Mouse (Mus musculus) myocyte (in vitro differentiated cells): Measurements from ENCODE around the gene Col13a1.

Experiments
- CEBPB ChIP-seq: IDR thresholded peaks from 2 replicates; pipeline ENCODE4 v1.6.1; 2011; ENCODE audit warnings: mild to moderate bottlenecking, moderate library complexity; ENCODE audit not compliant: poor library complexity, insufficient read depth, severe bottlenecking
- E2F4 ChIP-seq: IDR thresholded peaks from one replicate; pipeline ENCODE4 v1.6.1; 2011; ENCODE audit warnings: mild to moderate bottlenecking, control low read depth, moderate library complexity; ENCODE audit not compliant: insufficient read depth
- MAX ChIP-seq: IDR thresholded peaks from one replicate; pipeline ENCODE4 v1.6.1; 2011; ENCODE audit warnings: low read depth, mild to moderate bottlenecking, control low read depth
- MYOD1 ChIP-seq, 3 experiments: IDR thresholded peaks; one replicate each; pipeline ENCODE4 v1.6.1; 2011; ENCODE audit warnings: control low read depth in 2 of 3, low read depth in 2 of 3, mild to moderate bottlenecking in 2 of 3, moderate library complexity in 1 of 3; ENCODE audit not compliant: insufficient read length in 2 of 3, control insufficient read depth in 1 of 3
- POLR2A ChIP-seq: IDR thresholded peaks from one replicate; pipeline ENCODE4 v1.6.1; 2011; ENCODE audit warnings: low read depth, mild to moderate bottlenecking, control low read depth, moderate library complexity; ENCODE audit not compliant: insufficient read length
- POLR2AphosphoS2 ChIP-seq: IDR thresholded peaks from one replicate; pipeline ENCODE4 v1.6.1; 2011; ENCODE audit warnings: low read depth, control low read depth; ENCODE audit not compliant: insufficient read length
- SRF ChIP-seq: IDR thresholded peaks from one replicate; pipeline ENCODE4 v1.6.1; 2011; ENCODE audit warnings: low read depth; ENCODE audit not compliant: control insufficient read depth, insufficient read length
- TCF12 ChIP-seq: IDR thresholded peaks from one replicate; pipeline ENCODE4 v1.6.1; 2011; ENCODE audit warnings: mild to moderate bottlenecking, control low read depth; ENCODE audit not compliant: poor library complexity, insufficient read depth, severe bottlenecking
- TCF3 ChIP-seq: IDR thresholded peaks from one replicate; pipeline ENCODE4 v1.6.1; 2011; ENCODE audit warnings: low read depth, control low read depth; ENCODE audit not compliant: insufficient read length
- USF1 ChIP-seq: IDR thresholded peaks from one replicate; pipeline ENCODE4 v1.6.1; 2011; ENCODE audit warnings: low read depth, mild to moderate bottlenecking, control low read depth, moderate library complexity

DNA sequence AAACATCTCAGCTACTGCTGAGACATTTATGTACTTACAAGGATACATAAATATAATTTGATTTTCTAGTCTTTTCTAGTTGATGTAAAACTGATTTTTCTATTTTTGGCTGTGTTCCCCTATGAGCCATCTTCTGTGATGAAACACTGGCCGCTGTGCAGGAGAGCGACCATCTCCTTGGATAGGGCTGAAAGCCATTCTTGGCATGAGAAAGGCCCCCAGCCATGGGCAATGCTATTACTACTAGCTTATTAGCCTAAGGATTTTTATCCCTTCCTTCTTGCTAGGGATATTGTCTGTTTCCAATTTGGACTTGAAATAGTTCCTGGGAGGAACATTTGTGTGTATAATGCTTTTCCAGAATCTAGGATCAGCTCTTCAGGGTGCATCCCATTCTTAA, 119.5 kb downstream of the Col13a1 start:
- TF ChIP-seq POLR2A (no peak), E2F4 (no peak), USF1 (no peak), TCF12 (no peak), MAX (no peak), POLR2AphosphoS2 (no peak), TCF3 (no peak), SRF (no peak), MYOD1 (IDR thresholded peaks at IDR 0.05; ENCODE audit: control insufficient read depth in 1 of 3, insufficient read length in 2 of 3, low read depth in 2 of 3) (no peak), CEBPB (no peak)
